Mouse (Mus musculus): ENCODE measurements around the gene Ctse. TPM values are rescaled to one million over a fixed set of nuclear protein-coding genes. Genes with fewer than 3 reads are reported as not detected.

The Ctse gene
- polyA plus RNA-seq, 1 experiment = 0.10 TPM

DNA sequence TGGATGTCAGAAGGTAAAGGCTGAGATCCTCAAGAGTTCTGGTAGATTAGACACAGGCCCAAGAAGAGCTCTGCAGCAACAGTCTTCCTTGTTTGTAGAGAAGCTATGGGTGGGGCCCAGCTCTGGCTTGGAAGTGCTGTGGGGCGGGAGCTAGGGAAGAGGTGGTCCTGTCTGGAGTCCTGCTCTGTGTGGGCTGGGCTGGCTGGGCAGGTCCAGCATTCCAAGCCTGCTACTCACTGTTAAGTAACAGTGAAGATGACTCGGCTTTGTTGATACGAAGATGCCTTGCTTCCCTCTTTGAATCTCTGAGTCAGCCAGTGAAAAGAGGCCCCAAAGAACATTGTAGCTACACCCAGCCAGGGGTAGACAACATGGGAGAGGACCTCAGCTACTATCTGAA is 52.3 kb downstream of the Ctse start:
- H3K4me3 ChIP-seq (replicated peaks; ENCODE audit: insufficient read depth, low read depth, low read length) = no peak overlapping the region
- H3K4me1 ChIP-seq (ENCODE audit: control insufficient read depth, insufficient read depth, low read length) = no peaks in the 10 kb centered on the region
- H3K27me3 ChIP-seq (ENCODE audit: control insufficient read depth, insufficient read depth, low read length) = no peaks in the 10 kb centered on the region
- H3K27ac ChIP-seq (ENCODE audit: insufficient read depth, low read length) = no peak overlapping the region
- no peak for DNase-seq
- TF ChIP-seq CTCF (IDR thresholded peaks at IDR 0.05; ENCODE audit: borderline replicate concordance, insufficient read depth, low read depth, low read length) (no peak), POLR2A (IDR thresholded peaks at IDR 0.05; ENCODE audit: borderline replicate concordance, insufficient read depth, low read length) (no peak)
- WGBS = 84% methylated on average over 3 of the region's 3 CpGs

GRCm38 (mm10) chr1:131691356-131691755 is 53.2 kb downstream of the Ctse start:
- Histone ChIP-seq H3K27me3 (ENCODE audit: control insufficient read depth, insufficient read depth, low read length) (no peaks in the 10 kb centered on the region), H3K4me3 (replicated peaks; ENCODE audit: insufficient read depth, low read depth, low read length) (no peak overlapping the region), H3K27ac (ENCODE audit: insufficient read depth, low read length) (no peak overlapping the region), H3K4me1 (ENCODE audit: control insufficient read depth, insufficient read depth, low read length) (no peaks in the 10 kb centered on the region)
- no peak for TF ChIP-seq CTCF (IDR thresholded peaks at IDR 0.05; ENCODE audit: borderline replicate concordance, insufficient read depth, low read depth, low read length)
- TF ChIP-seq POLR2A (IDR thresholded peaks at IDR 0.05; ENCODE audit: borderline replicate concordance, insufficient read depth, low read length) = no peak
- DNase-seq = peak in 1 of 2 experiments; percentile 9

DNA sequence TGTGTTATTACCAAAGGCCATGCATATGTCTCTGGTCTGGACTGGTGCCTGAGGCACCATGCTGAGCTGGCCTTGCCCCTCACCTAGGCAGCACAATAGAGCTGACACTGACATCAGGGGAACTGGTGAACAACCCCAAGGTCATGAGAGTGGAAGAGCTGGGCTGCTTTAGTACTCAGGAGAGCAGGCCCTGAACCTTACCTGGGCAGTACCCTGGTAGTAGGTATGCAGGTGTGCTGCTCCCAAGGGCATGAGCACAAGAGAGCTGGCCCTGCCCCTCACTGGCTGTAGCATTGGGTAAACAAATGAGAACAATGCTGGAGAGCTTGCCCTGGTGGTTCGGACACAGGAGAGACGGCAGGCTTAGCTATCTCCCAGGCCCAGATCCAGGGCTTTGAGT is 57.2 kb downstream of the Ctse start:
- no peak for DNase-seq
- Histone ChIP-seq H3K4me1 (ENCODE audit: control insufficient read depth, insufficient read depth, low read length) (no peaks in the 10 kb centered on the region), H3K27ac (ENCODE audit: insufficient read depth, low read length) (no peak overlapping the region), H3K4me3 (replicated peaks; ENCODE audit: insufficient read depth, low read depth, low read length) (no peak overlapping the region), H3K27me3 (ENCODE audit: control insufficient read depth, insufficient read depth, low read length) (no peaks in the 10 kb centered on the region)
- TF ChIP-seq POLR2A (IDR thresholded peaks at IDR 0.05; ENCODE audit: borderline replicate concordance, insufficient read depth, low read length) (no peak), CTCF (IDR thresholded peaks at IDR 0.05; ENCODE audit: borderline replicate concordance, insufficient read depth, low read depth, low read length) (no peak)
- WGBS = 72% methylated on average over 2 of the region's 2 CpGs

DNA sequence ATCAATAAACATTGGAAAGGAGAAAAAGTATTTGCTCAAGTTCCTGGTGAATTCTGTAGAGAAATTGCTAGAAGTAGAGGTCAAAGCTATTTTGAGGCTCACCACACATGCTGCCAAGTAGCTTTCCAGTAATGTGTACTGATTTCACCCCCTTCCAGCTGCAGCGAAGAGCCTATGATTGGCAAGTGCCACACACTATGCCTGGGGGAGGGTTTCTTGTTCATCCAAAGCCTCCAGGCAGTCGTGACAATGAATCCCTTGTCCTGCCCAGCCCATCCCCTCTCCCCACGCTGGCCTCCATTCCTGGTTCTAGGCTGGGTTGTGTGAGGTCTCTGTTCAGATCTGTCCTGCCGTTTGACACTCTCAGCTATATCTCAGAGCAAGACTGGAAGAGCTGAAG is 58.2 kb downstream of the Ctse start:
- no peaks in the 10 kb centered on the region for H3K27me3 ChIP-seq (ENCODE audit: control insufficient read depth, insufficient read depth, low read length)
- WGBS = 31% methylated on average over 4 of the region's 4 CpGs
- H3K4me3 ChIP-seq (replicated peaks; ENCODE audit: insufficient read depth, low read depth, low read length) = no peak overlapping the region
- no peak overlapping the region for H3K27ac ChIP-seq (ENCODE audit: insufficient read depth, low read length)
- DNase-seq = peak in 1 of 2 experiments; percentile 21
- TF ChIP-seq POLR2A (IDR thresholded peaks at IDR 0.05; ENCODE audit: borderline replicate concordance, insufficient read depth, low read length) = no peak
- TF ChIP-seq CTCF (IDR thresholded peaks at IDR 0.05; ENCODE audit: borderline replicate concordance, insufficient read depth, low read depth, low read length) = no peak
- no peaks in the 10 kb centered on the region for H3K4me1 ChIP-seq (ENCODE audit: control insufficient read depth, insufficient read depth, low read length)

- 89% methylated on average over 3 of the region's 3 CpGs for WGBS
- no peak for DNase-seq
- Histone ChIP-seq H3K4me3 (replicated peaks; ENCODE audit: insufficient read depth, low read depth, low read length) (no peak overlapping the region), H3K27ac (ENCODE audit: insufficient read depth, low read length) (no peak overlapping the region), H3K27me3 (ENCODE audit: control insufficient read depth, insufficient read depth, low read length) (no peaks in the 10 kb centered on the region), H3K4me1 (ENCODE audit: control insufficient read depth, insufficient read depth, low read length) (no peaks in the 10 kb centered on the region)
- TF ChIP-seq POLR2A (IDR thresholded peaks at IDR 0.05; ENCODE audit: borderline replicate concordance, insufficient read depth, low read length) (no peak), CTCF (IDR thresholded peaks at IDR 0.05; ENCODE audit: borderline replicate concordance, insufficient read depth, low read depth, low read length) (no peak)
Measured at GRCm38 (mm10) chr1:131698770-131699169, 60.7 kb downstream of the Ctse start.

DNA sequence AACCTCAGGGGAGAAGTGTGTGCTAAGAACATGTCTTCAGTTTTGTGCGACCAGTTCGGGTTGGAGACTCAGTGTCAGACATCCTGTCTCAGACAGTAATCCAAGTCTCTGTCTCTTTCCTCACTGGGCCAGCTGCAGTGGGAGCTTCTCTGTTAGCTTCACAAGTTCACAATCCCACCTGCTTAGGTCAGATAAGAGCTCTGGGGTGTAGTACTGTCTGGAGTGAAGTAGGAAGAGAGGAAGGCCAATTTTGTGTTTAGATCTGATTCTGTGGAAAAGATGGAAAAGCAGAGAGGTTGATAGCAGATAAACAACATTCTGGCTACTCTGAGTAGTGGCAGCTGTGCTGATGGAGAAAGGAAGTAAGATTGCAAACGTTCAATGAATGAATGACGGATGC is 61.5 kb downstream of the Ctse start:
- Histone ChIP-seq H3K27me3 (ENCODE audit: control insufficient read depth, insufficient read depth, low read length) (no peaks in the 10 kb centered on the region), H3K4me3 (replicated peaks; ENCODE audit: insufficient read depth, low read depth, low read length) (no peak overlapping the region), H3K27ac (ENCODE audit: insufficient read depth, low read length) (no peak overlapping the region), H3K4me1 (ENCODE audit: control insufficient read depth, insufficient read depth, low read length) (no peaks in the 10 kb centered on the region)
- 82% methylated on average over 4 of the region's 4 CpGs for WGBS
- TF ChIP-seq POLR2A (IDR thresholded peaks at IDR 0.05; ENCODE audit: borderline replicate concordance, insufficient read depth, low read length) = no peak
- no peak for TF ChIP-seq CTCF (IDR thresholded peaks at IDR 0.05; ENCODE audit: borderline replicate concordance, insufficient read depth, low read depth, low read length)
- no peak for DNase-seq

- H3K4me1 ChIP-seq (ENCODE audit: control insufficient read depth, insufficient read depth, low read length) = no peaks in the 10 kb centered on the region
- DNase-seq = no peak
- H3K27me3 ChIP-seq (ENCODE audit: control insufficient read depth, insufficient read depth, low read length) = no peaks in the 10 kb centered on the region
- no peak for TF ChIP-seq POLR2A (IDR thresholded peaks at IDR 0.05; ENCODE audit: borderline replicate concordance, insufficient read depth, low read length)
- no peak for TF ChIP-seq CTCF (IDR thresholded peaks at IDR 0.05; ENCODE audit: borderline replicate concordance, insufficient read depth, low read depth, low read length)
- H3K4me3 ChIP-seq (replicated peaks; ENCODE audit: insufficient read depth, low read depth, low read length) = no peak overlapping the region
- WGBS = 74% methylated on average over 5 of the region's 5 CpGs
- no peak overlapping the region for H3K27ac ChIP-seq (ENCODE audit: insufficient read depth, low read length)
Measured at GRCm38 (mm10) chr1:131700447-131700846, 62.3 kb downstream of the Ctse start.

DNA sequence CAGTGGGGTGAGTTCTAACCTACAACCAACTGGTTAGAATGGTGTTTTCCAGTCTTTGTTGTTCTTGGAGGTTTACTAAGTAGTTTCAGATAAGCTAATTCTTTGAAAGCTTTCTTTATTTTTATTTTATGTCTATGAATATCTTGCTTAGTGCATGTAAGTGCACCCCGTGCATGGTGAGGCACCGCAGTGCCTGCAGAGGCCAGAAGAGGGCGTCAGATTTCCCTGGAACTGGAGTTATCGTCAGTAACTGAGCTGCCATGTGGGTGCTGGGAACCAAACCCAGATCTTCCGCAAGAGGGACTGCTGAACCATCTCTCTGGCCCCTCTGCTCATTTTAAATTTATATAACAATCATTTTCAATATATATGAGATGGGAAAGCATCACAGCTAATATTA is 63.3 kb downstream of the Ctse start:
- 83% methylated on average over 5 of the region's 5 CpGs for WGBS
- TF ChIP-seq POLR2A (IDR thresholded peaks at IDR 0.05; ENCODE audit: borderline replicate concordance, insufficient read depth, low read length) = no peak
- no peak for TF ChIP-seq CTCF (IDR thresholded peaks at IDR 0.05; ENCODE audit: borderline replicate concordance, insufficient read depth, low read depth, low read length)
- no peak overlapping the region for H3K4me3 ChIP-seq (replicated peaks; ENCODE audit: insufficient read depth, low read depth, low read length)
- no peaks in the 10 kb centered on the region for H3K4me1 ChIP-seq (ENCODE audit: control insufficient read depth, insufficient read depth, low read length)
- no peak overlapping the region for H3K27ac ChIP-seq (ENCODE audit: insufficient read depth, low read length)
- no peak for DNase-seq
- no peaks in the 10 kb centered on the region for H3K27me3 ChIP-seq (ENCODE audit: control insufficient read depth, insufficient read depth, low read length)
